Mouse (Mus musculus) adrenal gland, postnatal 36 days (tissue): ENCODE measurements around the gene Kncn. TPM values are rescaled to one million over a fixed set of nuclear protein-coding genes. Genes with fewer than 3 reads are reported as not detected.
A peak's percentile ranks its signal among the peaks of the same experiment; 100 is the strongest.

Experiments
- DNase-seq, 2 experiments: peaks; one replicate each; pipeline ENCODE4 v3.0.0; 2021; ENCODE audit warnings: mixed read lengths in 1 of 2
- long read RNA-seq, 2 experiments: library from polyadenylated mRNA; stranded (forward); transcript quantifications; one replicate each; pipeline ENCODE4 v2.0.0; 2021; ENCODE audit warnings: borderline sequencing depth in 2 of 2
- total RNA-seq, 2 experiments: library from RNA; stranded (reverse); gene quantifications; 2 replicates each; pipeline ENCODE4 v1.2.3; 2021

Gene Kncn
- total RNA-seq = not detected
- long read RNA-seq, experiment 1 = 0 reads
- long read RNA-seq, experiment 2 = 0 reads

DNA sequence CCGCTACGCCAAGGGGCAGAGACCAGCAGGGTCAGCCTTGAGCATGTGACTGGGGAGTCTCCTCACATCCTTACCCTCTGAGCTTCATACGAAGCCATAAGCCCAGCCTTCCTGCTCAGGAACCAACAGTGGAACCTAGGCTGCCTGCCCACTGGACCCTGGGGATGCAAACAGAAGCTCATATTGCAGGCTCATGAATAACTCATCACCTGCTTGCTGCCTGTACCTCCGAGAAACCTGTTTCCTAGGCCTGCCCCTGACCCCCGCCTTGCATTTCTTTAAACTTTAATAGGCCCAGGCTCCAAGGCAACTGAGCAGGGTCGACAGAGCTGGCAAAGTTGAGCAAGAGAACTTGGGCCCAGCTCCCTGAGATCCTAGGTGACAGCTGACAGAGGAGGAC is at the start of gene Kncn:
Kncn (plus strand) TSS at position 379 of the 400 bp plus-strand sequence.
- DNase-seq = no peak

DNA sequence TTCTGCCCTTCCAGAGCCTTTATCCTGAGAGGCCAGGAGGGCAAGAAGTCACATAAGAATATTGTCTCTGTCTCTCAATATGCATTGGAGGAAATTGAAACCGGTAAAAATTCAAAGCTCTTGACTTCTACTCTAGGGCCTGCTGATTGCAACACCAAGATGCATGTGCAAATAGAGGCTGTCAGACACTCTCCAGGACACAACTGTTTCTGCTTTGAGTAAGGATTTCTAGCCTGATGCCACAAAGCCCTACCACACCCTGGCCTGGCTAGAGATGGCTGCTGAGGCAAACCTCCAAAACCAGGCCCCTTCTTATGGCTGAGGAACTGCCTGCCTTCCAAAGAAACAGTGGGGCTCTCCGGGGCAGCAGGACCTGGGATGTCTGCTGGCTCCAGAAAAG is 48.6 kb upstream of the Kncn start:
- DNase-seq = no peak

DNA sequence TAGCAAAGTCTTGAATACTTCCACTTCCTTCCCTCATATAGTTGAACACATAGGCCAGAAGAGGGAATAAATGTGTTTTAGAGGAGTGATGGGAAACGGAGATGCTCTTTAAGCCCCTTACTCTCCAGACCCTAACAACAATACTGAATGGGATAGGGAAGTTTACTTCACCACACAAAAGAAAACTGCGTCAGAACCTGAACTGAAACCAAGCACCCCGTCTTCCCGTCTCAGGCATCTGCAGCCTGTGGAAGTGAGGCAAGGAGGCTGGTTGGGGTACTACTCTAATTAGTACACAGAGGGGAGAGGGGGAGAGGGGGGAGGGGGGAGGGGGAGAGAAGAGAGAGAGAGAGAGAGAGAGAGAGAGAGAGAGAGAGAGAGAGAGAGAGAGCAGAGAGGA is 46.0 kb upstream of the Kncn start:
- no peak for DNase-seq

DNA sequence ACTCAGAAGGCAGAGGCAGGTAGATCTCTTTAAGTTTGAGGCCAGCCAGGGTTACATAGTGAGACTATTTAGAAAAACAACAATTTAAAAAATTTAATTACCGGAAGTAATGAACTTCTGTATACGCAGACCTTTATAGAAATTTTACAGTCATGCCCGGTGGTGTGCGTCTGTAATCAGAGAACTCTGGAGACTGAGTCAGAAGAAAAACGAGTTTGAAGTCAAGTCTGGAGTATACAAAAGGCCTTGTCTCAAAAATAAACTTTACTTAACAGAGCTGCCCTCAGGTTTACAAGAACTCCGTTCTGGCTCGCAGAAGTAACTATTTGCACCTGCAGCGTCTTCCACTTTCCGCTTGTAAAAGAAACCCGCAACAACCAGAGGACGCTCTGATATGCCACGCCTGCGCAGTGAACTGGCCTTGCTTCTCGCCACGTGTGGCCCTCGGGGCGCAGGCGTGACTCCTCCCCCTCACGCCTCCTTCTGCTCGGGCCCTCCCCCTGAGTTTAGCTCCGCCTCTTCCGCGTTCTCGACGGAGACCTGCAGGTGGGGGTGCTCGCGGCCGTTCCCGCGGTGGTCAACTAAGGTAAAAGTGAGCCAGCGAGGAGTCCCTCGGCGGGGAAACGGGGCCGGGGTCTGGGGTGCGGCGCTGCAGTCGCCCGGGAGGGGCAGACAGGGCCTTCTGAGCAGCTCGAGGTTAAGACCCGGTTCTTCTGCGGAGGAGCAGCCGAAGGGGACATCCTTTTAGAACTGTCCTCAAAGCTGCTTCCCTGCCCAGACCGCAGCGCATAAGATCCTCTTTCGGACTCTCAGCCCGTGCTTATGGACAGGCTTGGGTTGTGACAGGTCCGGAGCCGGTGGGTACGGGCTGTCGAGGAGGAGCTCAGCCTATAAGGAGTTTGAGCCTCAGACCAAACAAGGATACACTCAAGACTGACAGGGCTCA is 45.2 kb upstream of the Kncn start, which contains the start of gene Mknk1:
Mknk1 (plus strand) TSS at position 503 of the 946 bp plus-strand sequence.
- DNase-seq = peak; percentile 94 to 96

DNA sequence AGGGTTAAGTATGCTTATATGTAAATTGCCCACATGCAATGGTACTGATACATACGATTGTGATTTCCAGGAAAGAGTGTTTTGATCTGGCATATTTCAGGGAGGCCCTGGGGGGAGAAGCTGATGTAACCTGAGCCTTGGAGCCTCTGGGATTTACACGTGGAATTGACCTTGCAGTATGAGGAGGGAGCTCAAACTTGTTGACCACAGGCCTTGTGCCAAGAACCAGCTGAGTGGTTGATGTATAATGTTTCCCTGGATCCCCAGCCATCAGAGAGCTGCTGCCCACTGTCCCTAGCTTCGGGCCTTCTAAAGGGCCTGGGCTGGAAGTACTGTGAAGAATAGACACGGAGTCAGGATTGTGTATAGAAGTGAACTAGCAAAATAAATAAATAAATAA is 44.2 kb upstream of the Kncn start:
- DNase-seq = peak in 1 of 2 experiments; percentile 27

DNA sequence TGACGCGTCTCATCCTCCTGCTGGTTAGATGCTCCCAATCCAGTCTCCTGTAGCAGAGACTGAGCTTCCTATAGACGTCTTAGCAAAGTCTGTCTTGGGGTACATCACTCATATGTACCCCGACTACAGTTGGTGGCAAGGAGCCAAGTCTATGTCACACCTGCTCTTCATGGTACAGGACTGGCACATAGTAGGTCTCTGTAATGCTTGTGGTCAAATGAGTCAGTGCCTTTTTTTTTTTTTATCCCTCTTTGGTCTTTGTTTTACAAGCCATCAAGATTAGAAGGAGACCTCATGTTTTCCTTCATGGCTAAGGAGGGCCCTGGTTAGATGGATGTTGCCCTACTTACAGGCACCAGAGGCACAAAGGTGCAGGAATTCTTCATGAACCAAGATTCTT is 43.4 kb upstream of the Kncn start:
- no peak for DNase-seq

DNA sequence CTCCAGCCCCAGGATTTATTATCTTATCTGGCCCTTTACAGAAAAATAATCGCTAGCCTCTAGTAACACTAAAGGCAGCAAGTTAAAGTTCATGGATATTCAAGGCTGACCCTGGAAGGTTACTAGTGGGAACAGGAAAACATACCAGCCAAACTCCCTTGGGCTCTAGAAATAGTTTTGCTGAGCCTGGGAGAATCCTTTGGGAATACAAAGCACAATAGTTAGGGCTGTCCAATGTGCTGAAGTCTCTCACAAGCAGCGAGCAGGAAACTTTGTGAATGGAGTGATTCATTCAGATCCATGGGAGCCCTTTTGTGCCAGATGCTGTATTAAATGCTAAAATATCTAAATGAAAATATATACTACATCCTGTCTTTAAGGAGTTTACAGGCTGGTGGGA is 37.5 kb upstream of the Kncn start:
- DNase-seq = no peak

DNA sequence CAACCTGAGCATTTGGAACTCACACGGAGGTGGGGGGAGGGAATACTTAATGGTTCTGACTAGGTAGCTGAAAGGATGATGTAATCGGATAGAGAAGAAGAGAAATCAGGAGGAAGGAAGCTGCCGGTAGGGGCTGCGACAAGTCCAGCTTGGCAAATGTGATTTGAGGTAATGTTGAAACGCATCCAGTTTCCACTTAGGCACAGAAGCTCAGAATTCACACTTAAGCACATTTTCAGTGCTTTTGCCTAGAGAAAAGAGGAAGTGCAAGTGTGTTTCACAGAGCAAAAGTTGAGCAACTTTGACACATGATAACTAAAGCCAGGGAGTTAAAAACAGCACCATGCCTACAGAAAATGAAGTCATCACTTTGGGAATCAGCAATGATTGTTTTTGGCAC is 36.8 kb upstream of the Kncn start:
- no peak for DNase-seq

DNA sequence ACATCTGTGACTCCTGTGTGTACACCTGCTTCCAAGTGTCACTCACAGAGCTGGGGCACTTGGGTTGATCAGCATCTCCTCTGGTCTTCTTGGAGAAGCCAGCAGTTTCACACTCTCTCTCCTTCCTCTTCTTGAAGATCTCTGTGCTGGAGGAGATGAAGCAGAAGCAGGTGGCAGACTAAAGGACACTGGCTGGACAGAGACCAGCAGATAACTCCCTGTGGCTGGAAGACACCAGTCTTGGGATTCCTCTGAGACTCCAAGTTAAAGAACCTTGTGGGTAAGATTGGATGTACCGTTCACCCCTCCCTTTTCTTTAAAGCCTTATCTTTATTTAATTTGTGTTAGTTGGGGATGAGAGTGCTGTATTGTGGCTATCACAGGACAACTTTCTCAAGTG is 36.1 kb upstream of the Kncn start:
- DNase-seq = no peak

DNA sequence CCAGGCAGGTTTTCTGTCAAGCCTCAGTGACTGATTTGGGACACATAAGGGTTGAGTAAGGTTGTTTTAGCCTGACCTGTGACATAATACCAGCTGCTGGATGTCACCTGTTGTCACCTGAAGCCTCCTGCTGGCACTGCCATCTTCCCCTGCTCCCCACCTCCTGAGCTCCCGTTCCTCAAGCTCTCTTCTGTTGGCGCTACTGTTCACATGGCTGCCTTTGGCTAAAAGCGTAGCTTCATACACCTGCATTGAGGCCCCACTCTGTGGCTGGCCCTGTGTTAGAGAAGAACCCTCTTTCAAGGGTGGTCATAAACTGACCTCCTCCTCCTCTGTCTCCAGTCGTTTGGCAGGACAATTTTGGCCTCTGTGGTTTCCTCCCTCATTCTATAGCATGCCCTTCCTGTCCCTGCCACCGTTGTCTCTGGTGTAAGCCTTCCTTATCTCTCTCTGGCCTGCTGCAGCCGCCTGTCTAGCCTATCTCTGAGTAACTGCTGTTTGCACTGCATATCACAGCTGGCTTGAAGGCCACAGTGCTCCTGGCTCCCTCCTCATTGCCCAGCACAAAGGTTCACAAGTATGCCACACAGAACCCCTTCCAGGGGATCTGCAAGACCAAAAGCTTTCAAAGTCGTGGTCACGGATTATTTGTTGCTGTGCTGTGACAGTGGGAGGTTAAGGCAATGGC is 35.1 kb upstream of the Kncn start:
- DNase-seq = no peak

DNA sequence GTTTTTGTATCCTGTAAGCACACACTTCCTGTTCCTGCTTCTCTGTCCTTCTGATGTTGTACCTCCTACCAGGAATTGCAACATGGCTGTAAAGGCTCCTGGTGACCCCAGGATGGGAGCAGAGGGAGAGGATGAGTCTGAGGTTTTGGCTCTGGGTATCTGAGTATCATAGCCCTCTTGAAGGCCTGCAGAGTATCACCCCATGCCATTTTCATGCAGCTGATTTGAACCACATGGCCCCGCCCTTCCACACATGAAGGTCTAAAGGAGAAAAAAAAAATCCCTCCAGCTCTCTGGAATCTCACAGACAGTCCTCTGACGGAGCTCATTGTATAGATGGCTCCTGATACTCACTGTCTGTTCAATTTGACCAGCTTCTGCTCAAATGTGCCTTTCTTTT is 34.1 kb upstream of the Kncn start:
- DNase-seq = no peak

DNA sequence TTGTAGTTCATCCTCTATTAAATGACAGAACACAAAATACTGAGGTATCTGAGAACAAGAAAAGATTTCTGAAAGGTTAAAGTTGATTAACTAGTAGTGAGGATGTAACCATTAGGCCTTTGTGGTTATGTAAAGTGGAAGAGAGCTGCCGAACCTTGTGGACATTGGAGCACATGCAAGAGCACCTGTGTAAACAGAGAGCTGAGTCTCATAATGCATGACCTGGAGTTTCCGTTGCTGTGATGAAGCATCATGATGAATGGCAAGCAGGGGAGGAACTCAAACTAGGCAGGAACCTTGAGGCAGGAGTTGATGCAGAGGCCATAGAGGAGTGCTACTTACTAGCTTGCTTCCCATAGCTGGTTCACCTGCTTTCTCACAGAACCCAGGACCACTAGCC is 33.6 kb upstream of the Kncn start:
- no peak for DNase-seq

DNA sequence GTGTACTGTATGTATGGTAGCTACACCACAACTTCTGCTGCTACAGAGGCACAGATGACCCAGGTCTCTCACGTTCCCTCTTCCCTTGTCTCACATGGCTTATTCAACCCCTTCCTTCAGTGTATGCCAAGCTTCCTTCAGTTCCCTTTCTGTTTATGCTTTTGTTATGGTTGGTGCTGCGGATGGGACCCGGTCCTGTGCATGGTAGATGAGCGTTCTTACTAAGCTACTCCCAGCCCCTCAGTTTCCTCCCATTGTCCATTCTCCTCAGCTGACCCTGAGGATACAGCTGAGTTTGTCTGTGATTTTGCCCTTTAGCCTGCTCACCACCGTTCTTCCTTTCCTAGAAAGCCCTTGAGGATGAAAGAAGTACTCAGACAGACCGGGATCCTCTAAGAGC is 32.6 kb upstream of the Kncn start:
- DNase-seq = no peak

DNA sequence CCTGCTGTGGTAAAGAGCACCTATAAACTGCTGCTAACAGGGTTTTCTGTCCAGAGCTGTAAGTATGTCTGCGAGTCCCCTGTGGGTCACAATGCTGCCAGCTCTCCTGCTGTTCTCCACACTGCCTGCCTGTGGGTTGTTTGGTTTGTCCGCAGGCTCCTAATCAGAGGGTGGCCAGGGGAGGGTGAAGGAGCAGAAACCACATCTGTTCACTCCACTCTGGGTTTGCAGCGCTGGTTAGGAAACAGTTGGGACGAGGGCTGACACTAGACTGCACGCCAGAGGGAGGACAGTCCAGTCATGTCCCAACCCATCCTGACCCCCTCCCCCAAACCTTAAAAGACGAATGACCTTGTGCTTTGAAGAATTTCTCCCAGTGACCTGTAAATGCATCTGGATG is 29.1 kb upstream of the Kncn start:
- DNase-seq = no peak

DNA sequence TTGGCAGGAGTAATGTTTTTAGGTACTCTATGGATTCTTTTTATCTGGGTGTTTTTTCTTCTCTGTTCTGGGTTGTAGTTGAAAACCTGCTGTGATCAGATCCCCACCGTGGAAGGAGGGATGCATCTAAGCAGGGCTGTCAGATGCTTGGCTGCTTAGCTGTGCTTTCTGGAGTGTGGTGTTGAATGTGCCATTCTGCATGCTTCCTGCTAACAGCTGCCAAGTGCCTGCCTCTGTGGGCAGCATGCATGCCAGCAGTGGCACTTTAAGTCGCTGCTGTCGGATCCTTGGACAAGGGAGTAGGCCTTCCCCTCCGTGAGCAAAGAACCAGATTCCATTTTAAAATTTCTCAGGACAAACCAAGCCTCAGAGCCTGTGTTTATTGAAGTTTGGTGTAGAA is 28.6 kb upstream of the Kncn start:
- DNase-seq = no peak

DNA sequence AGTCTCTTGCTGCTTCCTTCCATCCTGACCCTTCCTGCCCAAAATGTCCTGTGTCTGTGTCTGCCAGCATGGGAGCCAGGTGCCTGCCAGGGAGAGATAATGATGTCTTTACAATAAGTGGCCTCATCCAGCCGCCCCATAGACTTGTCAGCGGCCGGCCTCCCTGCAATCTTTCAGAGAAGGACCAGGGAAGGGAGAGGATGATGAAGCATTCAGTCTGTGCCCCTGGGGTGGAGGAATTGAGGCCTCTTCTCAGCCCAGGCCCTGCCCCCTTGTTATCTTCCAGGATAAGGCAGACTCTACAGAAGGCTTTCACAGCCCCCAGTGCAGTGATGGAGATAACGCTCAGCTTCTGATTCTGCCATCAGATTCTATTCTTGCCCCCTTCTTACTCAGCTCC is 27.9 kb upstream of the Kncn start:
- no peak for DNase-seq

DNA sequence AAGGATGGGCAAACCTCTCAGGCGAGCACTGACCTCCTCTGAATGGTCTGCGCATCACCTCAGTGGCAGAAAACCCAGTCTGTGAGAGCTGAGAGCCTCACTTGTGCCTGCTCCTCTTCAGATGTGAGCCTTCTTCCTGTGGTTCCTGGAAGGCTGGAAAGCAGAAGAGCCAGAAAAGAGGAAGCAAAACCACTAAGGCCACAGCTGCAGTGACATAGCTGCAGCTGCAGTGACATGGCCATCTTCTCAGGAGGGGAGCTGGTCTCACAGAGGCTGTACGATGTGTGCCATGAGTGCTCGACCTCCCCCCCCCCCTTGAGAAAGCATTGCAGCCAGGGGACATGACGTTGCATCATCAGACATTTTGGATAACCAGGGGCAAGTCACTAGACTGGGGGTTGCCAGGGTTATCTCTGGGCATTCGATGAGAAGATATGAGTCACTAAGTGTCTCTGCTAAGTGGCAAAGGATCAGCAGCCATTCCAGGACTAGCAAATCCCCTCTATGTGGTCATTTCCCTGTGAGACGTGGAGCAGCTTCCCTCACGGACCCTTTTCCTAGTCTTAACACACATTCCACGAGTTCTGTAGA is 26.8 kb upstream of the Kncn start:
- no peak for DNase-seq

DNA sequence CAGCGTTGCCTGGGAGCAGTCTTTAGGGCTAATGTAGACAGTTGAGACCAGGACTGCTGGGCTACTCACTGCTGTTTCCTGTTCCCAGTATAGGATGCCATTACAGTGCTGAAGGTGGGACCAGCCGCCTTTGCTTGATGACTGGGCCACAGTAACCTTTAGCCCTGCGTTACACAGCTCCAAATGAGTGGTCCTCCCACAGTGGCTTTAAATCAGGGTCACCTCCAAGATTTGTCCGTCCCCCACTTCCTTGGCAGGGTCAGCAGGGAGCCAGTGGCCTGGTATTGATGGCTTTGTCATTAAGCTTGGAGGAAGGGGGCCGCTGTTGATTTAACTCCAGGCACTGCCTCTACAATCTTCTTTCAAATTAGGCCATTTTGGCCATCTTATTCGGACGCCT is 20.8 kb upstream of the Kncn start:
- no peak for DNase-seq

DNA sequence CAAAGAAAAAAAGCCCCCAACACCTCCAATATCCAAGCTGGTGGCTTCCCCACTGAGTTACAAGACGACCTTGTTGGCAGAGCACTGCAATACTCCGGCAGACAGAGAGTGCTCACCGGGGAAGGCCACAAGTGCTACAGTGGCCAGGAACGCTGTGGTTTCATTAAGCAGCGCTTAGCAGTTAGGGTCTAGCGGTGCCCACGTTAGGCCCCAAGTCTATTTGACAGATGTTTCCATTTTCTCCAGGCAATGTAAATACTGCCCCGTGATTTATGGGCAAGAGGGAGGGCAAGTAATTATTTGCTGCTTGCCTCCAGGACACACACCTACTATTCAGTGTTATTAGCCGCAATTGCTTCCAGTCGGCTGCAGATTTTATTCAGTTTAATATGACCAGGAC is 20.3 kb upstream of the Kncn start:
- no peak for DNase-seq

DNA sequence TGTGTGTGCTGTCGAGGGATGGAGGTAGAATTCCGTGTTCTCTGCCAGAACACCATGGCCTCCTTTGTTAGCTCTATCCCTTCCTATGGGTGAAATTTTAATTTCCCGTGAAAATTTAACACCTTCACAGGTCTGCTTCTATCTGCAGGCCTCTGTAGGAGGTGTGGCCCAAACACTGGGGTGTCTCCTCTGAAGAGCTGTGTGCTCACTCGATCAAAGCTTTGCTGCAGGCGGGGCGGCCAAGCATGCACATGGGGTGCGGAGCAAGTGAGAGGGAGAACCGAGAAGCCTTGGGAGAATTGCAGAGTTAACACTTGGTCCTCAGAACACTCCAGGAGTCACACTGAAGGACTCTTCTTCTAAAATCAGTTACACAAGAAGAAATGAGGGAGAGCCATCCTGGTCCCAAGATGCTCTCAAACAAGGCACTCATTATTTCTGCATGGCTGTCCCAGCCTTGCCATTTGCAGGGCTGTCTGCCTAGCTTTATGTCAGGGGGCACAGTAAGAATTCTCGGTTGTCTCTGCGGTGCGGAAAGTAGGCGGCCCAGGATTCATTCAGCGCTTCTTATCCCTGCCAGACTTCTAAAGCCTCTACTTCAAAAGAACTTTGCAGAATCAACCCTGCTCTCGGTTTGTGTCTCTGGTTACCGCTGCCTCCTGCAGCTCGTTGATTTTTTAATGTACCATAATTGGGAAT is 14.5 kb upstream of the Kncn start:
- DNase-seq = no peak

DNA sequence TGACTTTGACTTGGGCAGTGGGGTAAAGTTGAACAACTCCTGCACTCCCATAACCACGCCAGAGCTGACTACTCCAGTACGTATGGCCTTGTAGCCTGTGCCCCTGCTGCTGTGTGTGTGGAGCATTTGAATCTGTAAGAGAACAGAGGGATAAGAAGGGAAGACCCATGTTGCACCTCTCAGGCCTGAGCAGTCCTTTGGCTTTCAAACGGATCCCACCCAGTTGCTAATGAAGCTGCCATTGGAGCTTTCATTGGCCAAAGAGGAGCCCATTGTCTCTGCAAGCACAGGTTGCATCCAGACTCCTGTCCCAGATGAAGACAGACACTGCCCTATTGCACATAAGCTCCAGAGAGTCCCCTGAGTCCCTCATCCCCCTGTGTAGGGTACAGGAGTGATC is 11.0 kb upstream of the Kncn start:
- DNase-seq = no peak

DNA sequence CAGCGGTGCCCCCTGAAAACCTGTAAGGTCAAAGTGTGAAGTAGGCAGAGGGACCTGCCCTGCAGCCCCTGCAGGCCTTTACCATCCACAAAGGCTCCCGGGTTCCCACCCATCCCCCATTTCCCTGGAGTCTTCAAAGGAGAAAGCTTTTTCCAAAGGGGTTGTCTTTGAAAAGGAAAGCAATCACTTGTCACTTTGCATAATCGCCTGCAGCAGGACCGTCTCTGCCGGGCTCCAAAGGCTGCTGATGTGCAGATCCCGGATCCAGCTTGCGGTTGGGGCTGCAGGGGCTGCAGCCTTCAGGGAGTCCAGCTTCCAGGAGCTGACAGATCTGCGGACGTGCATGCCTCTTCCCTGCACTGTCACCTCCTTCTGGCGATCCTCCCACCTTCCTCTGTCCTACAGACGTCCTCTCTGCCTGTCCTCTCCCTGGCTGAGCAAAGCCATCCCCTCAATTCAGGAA is 6.0 kb upstream of the Kncn start:
- DNase-seq = no peak
